Mouse (Mus musculus) gastrocnemius, adult 18-20 months (tissue): ENCODE measurements at regions not wholly inside any gene's neighbourhood (a gene's known extent, or its start where the extent isn't known, plus 50 kb on each side); places are given as distances from the start of the nearest gene placed in this dataset.
A peak's percentile ranks its signal among the peaks of the same experiment; 100 is the strongest.

ENCODE experiments used
- DNase-seq: peaks from one replicate; pipeline ENCODE4 v3.0.0; 2021; ENCODE audit warnings: low spot score

- no peak for DNase-seq
These were observed 114.3 kb upstream of the Ado start for GRCm38 (mm10) chr10:67663028-67663427.

DNA sequence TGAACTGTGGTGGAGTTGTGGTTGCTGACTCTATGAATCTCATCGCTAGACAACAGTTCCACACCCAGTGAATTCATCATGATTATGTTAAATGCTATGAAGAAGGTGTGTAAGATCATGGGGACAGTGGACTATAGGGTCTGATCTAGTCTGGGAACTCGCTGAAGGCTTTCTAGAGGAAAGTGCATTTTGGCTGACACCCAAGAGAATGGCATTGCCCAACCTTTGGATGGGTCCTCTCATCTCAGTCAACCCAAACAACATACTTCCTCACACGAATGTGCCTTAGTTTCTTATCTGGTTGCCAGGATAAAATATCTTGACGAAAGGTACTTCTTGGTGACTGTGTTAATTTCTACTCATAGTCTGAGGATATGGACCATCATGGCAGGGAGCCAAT, 112.9 kb upstream of the Ado start:
- no peak for DNase-seq

- no peak for DNase-seq
These were observed 109.3 kb upstream of the Ado start for GRCm38 (mm10) chr10:67658005-67658545.

- DNase-seq: no peak
These were observed 108.5 kb upstream of the Ado start for GRCm38 (mm10) chr10:67657305-67657704.

GRCm38 (mm10) chr10:67654518-67654917, 105.8 kb upstream of the Ado start:
- no peak for DNase-seq

DNA sequence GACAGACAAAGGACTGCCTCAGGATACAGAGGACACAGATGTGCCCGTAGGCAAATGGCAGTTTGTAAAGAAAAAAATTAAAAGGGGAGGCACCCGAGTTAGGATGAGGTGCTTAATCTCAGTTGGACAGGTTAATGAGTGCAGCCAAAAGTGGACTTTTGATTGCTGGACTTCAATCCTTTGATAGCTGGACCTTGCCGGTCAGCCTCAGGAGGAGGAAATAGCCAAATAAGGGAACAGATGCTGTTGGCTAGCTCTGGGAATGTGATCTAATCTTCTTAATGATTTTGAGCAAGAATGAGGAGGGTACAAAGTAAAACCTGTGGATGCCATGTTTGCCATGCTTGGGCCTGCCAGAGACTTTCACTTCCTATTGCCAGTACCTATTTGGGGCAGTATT, 103.5 kb upstream of the Ado start:
- DNase-seq: no peak

GRCm38 (mm10) chr10:67651386-67651785, 102.6 kb upstream of the Ado start:
- no peak for DNase-seq

DNA sequence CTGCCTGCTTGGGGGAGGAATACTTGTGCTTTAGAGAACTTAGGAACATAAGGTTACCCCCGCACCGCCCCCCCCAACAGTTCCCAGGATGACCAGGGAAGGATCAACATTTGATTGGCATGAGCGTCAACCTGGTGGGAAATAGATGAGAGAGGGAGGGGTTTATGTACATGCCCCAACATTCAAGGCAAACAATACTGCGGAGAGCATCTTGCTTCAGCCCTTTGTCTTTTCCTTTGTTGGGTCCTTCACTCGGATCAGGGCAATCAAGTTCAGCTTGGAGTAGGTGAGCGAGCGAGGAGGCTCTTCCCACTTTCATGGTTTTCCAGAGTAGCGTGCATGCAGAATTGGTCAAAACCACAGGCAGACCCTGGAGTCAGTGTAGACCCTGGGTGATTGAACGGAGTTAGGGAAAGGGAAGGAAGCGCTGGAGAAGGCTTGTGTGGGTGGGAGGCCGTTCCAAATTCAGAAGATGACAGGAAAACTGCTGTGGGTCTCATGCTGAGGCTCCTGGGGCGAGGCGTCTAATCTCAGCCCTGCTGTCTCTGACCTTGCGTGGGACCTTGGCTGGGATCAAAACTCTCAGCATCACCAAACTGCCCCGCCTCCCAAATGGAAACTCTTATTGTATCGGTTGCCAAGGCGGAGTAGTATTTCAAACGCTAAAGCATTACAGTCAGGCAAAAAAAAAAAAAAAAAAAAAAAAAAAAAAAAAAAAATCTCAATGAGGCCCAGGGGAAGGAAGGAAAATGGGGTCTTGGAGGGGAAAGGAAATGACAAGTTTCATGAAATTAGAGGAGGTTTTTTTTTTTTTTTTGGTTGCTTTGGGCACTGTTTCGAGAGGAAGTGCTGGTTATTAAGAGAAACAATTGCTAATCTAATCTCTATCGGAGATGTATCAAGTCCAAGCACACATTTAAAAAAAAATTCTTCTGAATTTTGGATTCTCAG, 99.3 kb upstream of the Ado start:
- peak; percentile 50 for DNase-seq

GRCm38 (mm10) chr10:67646659-67647559, 98.2 kb upstream of the Ado start:
- DNase-seq: peak; percentile 14

- DNase-seq: no peak
These were observed 97.1 kb upstream of the Ado start for GRCm38 (mm10) chr10:67645821-67646220.

- peak; percentile 18 for DNase-seq
These were observed 95.5 kb upstream of the Ado start for GRCm38 (mm10) chr10:67644280-67644679.

- no peak for DNase-seq
These were observed 94.9 kb upstream of the Ado start for GRCm38 (mm10) chr10:67643685-67644084.

DNA sequence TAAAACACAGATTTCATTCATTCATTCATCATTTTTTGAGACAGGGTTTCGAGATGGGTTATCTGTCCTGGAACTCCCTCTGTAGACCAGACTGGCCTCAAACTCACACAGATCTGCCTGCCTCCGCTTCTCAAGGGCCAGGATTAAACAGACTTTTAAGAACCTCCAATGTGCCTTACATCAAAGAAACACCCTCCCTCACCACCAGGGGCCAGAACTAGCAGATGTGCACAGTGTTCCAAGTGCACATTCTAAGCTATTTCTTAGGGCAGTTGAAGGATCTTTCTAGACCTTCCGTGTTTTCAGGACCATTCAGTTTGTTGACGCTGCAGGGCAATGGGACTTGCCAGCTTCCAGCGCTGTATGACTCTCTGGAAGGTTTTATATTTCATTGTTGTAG, 88.6 kb upstream of the Ado start:
- no peak for DNase-seq

DNA sequence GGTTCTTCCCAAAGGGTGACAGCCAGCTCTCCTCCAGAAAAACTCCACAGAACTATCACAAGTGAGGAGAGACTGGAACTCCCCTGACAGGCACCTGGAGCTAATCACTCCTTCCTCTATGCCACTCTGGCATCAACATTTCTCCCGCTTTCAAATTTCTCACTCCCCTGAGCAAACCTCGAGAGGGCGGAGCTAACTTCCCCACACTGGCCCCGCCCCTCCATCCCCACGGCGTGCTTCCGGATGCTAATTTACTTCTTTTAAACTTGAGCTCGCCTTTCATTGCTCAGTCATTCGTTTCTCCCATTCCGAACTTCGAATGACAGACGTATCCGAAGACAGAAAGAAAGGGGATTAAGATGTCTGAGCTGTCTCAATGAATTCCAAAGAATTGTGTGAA, 87.8 kb upstream of the Ado start:
- DNase-seq: no peak

GRCm38 (mm10) chr10:67634795-67635194, 86.0 kb upstream of the Ado start:
- DNase-seq: no peak

GRCm38 (mm10) chr10:67633063-67633462, 84.3 kb upstream of the Ado start:
- no peak for DNase-seq

DNA sequence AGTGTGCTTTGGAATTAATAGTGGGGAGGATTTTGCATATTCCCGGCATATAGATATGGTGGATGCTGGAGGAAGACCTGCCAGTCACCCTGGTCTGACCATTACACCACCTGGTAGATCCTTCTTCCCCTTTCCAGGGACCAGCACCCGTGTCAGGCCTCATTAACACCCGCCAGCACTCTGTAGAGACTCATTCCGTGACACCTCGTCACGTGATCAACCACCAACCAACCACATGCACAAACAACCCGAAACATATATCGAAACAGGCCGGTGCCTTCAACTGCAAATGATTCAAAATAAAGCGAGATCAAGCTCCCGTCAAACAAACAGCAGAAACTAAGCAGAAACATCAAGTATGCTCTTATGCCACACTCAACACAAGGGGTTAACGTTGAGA, 74.6 kb upstream of the Ado start:
- DNase-seq: no peak

GRCm38 (mm10) chr10:67620018-67620417, 71.3 kb upstream of the Ado start:
- no peak for DNase-seq

DNA sequence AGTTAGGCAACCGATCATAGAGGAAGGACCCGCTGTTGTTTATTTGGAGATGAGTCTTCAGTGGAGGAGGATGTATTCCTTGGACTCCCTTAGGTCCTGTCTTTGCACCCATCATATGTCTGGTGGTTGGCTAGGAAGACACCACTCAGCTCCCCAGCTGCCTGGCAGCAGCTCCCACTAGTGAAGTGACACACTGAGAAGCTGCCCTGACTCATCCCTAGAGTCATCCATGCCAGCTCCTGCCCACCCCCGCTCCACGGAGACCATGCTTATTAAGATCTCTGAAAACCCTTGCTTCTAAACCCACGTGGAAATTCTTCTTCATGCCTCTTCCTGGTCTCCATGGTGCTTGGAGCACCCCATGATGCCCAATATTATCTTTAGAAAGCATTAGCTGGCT, 69.4 kb upstream of the Ado start:
- DNase-seq: no peak

GRCm38 (mm10) chr10:67615016-67615415, 66.3 kb upstream of the Ado start:
- DNase-seq: no peak

DNA sequence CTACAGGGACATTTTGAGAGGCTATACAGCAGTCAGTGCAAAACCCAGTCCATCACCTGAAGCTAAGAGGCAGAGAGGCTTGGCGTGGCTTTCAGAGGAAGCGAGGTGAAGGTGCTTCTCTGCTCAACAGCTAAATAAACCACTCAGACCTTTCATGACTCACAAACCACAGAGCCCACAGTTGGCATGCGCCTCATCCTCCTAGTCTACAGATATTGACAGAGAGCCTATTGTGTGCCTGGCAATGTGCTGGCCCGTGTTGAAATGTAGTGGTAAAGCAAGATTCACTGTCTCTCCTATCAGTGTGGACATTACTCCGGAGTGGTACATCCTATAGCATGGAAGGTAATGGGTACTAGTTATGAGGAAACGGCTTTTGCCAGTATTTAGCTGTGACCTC, 61.9 kb upstream of the Ado start:
- no peak for DNase-seq

DNA sequence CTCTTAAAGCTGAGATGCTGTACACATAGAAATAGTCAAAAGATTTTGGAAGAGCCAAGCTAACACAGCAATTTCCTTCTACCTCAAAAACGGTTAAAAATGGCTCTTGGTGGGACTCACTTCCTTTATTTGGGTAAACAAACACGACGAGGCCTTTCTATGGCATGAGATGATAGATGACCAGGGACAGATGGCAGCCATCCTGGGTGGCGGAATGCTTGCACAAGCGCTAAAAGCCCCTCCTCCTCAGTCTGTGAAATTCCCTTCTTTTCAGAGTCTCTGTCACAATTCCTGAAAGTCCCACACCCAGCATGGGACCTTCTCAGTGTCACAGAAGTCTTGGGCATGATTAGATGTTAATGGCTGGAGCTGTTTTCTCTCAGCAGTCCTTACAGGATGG, 59.3 kb upstream of the Ado start:
- DNase-seq: no peak
